Mouse (Mus musculus): Measurements from ENCODE around the gene Egln3.

The Egln3 gene

GRCm38 (mm10) chr12:54202276-54202675, 1.4 kb downstream of the Egln3 start:
- peak; percentile 87 for DNase-seq

- DNase-seq = no peak
Measured at GRCm38 (mm10) chr12:54200856-54201255, 2.8 kb downstream of the Egln3 start.

GRCm38 (mm10) chr12:54200172-54200571, 3.5 kb downstream of the Egln3 start:
- peak; percentile 64 for DNase-seq

GRCm38 (mm10) chr12:54198282-54198918, 5.3 kb downstream of the Egln3 start:
- no peak for DNase-seq

GRCm38 (mm10) chr12:54197849-54198248, 5.8 kb downstream of the Egln3 start:
- DNase-seq = no peak

GRCm38 (mm10) chr12:54197301-54197782, 6.3 kb downstream of the Egln3 start:
- no peak for DNase-seq

GRCm38 (mm10) chr12:54196881-54197280, 6.8 kb downstream of the Egln3 start:
- DNase-seq = peak; percentile 50

- DNase-seq = no peak
Measured at GRCm38 (mm10) chr12:54194159-54194558, 9.5 kb downstream of the Egln3 start.

GRCm38 (mm10) chr12:54192305-54192661, 11.4 kb downstream of the Egln3 start:
- DNase-seq = no peak

GRCm38 (mm10) chr12:54191608-54192304, 11.9 kb downstream of the Egln3 start:
- peak; percentile 82 for DNase-seq

- DNase-seq = no peak
Measured at GRCm38 (mm10) chr12:54191181-54191580, 12.5 kb downstream of the Egln3 start.

- peak; percentile 59 for DNase-seq
Measured at GRCm38 (mm10) chr12:54187812-54188600, 15.7 kb downstream of the Egln3 start.

- DNase-seq = no peak
Measured at GRCm38 (mm10) chr12:54186926-54187623, 16.6 kb downstream of the Egln3 start.

GRCm38 (mm10) chr12:54184264-54184663, 19.4 kb downstream of the Egln3 start:
- DNase-seq = no peak

GRCm38 (mm10) chr12:54178323-54178722, 25.3 kb downstream of the Egln3 start:
- DNase-seq = no peak

GRCm38 (mm10) chr12:54168786-54169185, 34.9 kb downstream of the Egln3 start:
- no peak for DNase-seq

- DNase-seq = peak; percentile 76
Measured at GRCm38 (mm10) chr12:54167737-54168136, 35.9 kb downstream of the Egln3 start.

- DNase-seq = no peak
Measured at GRCm38 (mm10) chr12:54164724-54165050, 39.0 kb downstream of the Egln3 start.

GRCm38 (mm10) chr12:54164040-54164723, 39.5 kb downstream of the Egln3 start:
- DNase-seq = no peak

- DNase-seq = no peak
Measured at GRCm38 (mm10) chr12:54163166-54163565, 40.5 kb downstream of the Egln3 start.

- DNase-seq = peak; percentile 45
Measured at GRCm38 (mm10) chr12:54162637-54163131, 41.0 kb downstream of the Egln3 start.

GRCm38 (mm10) chr12:54161468-54162202, 42.0 kb downstream of the Egln3 start:
- no peak for DNase-seq

All from thymus, postnatal 4 days (tissue).